Mouse (Mus musculus): ENCODE results near the gene Tnni1.

Tnni1 gene

DNA sequence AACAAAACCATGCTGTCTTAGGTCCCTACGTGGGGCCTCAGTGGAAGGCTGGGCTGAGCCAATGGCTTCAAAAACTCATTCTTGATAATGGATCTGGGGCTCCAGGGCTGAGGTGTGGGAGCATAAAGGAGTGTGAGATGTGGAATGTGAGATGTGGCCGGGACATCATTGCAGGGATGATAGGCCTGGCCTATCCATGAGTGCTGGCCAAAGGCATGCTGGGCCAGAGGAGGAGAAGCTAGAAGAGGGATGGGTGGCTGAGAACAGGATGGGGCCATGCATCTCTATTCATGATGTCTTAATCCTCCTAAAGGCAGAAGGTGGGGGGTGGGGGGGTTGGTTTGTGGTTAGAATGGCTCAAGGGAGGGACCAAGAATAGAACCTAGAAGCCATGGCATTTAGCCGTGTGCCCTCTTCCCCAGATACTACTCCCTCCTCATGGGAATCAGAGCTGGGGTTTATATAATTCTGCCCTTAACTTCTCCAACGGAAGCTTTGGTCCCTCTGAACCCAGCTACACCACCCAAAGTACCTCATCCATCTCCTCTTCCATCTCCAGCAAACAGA lies 11.8 kb upstream of the Tnni1 start:
- DNase-seq: no peak

DNA sequence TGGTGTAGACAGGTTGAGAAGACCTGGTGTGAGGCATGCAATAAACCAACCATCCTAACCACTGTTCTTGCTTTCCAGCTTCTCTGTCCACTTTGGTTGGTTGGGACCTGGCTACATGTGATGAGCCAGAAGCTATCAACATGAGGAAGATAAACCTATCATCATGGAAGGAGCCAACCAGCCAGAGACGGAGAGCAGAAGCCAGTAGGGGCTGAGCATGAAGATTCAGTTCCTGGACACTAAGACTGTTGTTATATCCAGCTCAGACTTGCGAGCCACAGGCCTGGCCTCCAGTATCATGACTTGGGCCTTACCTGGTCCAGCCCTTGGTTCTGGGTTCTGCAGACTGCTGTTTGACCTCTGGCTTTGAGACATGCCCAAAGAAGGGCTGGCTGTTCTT lies 10.8 kb upstream of the Tnni1 start:
- DNase-seq: no peak

DNA sequence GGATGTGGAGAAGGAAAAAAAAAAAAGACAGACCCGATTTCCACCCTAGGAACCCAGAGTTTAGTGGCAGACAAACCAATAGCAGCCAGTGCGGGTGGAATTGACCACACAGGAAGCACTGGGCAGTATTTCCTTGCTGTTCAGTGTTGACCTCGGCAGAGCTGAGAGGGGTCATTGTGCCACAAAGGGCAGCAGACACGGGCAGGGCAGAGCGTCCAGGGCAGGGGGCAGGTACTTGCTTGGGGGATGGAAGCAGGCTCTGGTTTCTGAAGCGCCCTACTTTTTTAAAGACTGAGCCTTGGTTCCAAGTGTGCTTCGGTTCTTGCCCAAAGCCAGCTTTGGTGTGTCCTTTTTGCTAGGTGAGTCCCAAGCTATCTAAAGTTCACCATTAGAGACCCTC lies 9.0 kb upstream of the Tnni1 start:
- no peak for DNase-seq

DNA sequence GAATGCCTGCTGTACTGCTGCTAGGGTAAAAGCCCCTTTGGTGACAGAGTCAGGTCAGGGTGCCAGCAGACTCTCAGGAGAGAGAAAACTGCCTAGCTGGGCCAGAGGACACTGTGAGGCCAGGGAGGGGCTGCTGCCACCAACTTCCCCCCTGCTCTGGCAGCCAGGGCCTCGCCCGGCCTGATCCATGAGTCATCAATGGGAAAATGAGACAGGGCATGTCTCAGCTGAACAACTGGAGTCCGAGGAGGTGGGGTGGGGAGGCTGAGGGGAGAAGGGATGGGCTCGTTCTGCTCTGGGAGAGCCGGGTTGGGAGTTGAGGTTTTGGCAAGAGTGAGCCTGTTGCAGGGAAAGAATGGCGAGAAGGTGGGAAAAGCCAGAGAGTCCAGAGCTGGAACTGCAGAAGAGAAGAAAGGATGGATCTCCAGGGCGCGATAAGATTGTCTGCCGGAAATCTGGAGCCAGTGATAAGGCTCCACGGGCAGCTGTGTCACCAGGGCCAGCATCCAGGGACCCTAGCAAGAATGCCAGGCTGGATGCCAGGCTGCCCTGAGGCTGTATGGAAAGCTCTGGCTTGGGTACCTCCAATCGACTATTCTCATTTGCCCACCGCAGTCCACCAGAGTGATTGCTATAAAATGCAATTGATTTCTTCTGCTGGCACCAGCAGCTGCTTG lies 8.2 kb upstream of the Tnni1 start:
- DNase-seq: no peak

- DNase-seq: no peak
Observed at GRCm38 (mm10) chr1:135771573-135771970, 7.7 kb upstream of the Tnni1 start.

DNA sequence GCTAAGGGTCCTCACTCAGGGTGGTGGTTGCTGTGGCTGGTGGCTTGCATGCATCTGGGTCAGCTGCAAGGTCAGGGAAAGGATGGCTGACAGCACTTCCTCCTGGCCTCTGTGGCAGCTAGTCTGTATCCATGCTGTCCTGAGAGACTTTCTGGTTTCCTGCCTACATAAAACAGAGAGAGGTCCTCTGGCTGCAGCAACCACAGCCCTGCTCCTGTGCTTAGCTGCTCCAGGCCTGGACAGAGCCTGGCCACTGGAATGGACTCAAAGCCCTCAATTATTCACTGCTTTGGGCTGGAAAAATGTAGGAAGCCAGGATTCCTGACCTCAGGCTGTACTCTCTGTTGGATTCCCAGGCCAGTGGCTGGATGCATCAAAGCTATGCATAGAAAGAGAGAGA lies 2.6 kb upstream of the Tnni1 start:
- DNase-seq: no peak

DNA sequence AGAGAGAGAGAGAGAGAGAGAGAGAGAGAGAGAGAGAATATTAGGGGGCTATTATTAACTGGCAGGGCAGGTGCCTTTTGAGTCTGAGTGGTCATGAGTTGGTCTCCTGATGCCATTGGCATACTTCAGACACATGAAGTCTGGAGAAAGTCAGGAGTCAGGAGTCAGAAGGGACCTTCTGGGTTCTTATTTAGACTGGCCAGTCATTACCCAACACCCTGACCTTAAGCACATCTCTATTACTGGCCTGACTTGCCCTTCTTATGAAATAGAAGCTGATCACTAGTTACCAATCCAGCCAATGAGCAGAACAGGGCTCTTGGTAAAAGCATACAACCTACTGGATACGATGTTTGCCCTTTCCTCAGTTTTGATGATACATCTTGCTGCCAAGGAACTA lies 2.2 kb upstream of the Tnni1 start:
- no peak for DNase-seq

DNA sequence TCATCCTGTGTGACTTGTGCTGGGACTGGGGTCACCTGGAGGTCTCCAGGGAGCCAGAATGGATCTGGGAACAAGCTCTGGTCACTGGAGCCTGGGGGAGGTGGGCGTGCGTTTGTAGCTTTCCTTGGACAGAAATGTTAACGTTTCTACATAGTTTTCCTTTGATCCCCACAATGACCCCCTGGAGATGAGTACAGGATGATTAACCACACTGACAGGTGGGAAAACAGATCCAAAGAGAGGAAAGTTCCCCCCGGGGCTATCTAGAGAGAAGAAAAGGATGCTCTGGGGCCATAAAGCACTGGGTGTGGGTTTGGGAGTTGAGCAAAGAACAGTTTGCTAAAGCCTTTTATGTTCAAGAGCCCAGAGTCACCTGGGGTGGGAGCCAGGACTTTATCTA lies 1.4 kb downstream of the Tnni1 start:
- DNase-seq: no peak

GRCm38 (mm10) chr1:135781220-135781619 lies 2.0 kb downstream of the Tnni1 start:
- DNase-seq: peak; percentile 81

DNA sequence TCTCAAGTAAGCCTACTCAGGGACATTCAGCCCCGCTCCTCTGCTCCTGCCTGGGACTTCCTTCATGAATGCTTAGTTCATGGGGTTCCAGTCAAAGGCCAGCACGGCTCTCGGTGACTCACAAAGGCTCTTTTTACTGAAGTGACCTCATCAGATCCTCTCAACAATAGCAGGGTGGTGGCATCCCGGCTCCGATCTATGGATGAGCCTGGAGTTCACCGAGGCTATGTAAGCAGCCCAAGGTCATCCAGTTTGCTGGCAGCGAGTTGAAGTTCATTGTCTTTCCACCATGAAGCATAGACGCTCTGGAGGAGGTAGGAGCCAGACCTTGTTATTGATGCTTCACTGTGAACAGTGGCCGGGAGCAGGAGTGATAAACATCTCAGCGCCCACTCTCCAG lies 3.6 kb downstream of the Tnni1 start:
- DNase-seq: no peak

DNA sequence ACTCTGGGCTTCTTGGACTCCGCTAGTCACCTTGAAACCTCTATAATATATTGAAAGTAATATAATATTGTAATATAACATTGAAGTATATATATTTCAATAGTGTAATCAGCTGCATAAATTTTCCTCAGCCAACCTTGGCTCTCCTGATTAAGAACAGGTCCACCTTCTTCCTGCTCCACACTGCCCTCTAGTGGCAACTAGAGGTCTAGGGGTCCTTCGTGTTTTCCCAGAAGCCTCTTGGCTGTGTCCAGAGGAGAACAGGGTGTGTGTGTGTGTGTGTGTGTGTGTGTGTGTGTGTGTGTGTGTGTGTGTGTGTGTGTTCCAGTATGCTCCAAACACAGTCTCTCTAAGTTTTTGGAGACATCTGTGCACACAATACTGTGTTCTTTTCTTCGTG lies 8.6 kb downstream of the Tnni1 start:
- DNase-seq: peak; percentile 79

GRCm38 (mm10) chr1:135788708-135789107 lies 9.5 kb downstream of the Tnni1 start:
- DNase-seq: peak; percentile 50

DNA sequence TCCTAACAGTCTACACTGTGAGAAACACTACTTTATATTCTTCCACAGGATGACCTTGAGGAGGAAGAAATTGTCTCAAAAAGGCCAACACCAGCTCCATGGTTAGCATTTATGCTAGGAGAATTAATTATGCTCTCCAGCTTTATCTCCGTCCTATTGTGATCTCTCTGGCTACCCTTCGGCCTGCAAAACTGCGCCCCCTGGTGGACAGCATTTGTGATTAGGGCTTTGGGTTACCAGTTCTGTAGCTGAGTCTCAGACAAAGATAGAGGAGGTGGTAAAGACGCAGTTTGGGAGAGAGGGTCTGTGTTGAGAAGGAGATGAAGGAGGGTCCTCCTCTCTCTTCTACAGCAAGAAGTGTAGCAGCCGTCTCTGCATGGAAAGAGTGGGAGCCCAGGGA lies 10.6 kb downstream of the Tnni1 start:
- DNase-seq: peak; percentile 72

- no peak for DNase-seq
Observed at GRCm38 (mm10) chr1:135792143-135792939, 13.1 kb downstream of the Tnni1 start.

GRCm38 (mm10) chr1:135793370-135794215 lies 14.4 kb downstream of the Tnni1 start:
- DNase-seq: no peak

- no peak for DNase-seq
Observed at GRCm38 (mm10) chr1:135794216-135795134, 15.2 kb downstream of the Tnni1 start.

DNA sequence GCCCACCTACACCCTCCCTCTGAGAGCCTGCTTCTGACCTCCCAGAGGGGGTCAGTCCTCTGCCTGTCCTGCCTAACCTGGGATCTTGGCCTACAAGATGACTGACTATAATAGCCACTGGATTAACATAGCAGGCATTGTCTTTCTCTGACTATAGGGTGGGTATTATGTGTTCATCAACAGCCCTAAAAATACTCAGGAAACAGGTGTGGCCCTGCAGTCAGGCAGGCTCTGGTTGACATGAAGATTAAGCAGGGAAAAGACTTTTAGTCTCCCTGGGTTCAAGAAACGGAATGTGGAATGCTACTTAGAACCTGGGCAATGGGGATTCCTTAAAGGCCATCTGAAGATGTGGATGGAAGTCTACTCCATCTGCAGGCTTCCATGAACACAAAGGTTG lies 19.3 kb downstream of the Tnni1 start:
- no peak for DNase-seq

GRCm38 (mm10) chr1:135799109-135799627 lies 19.9 kb downstream of the Tnni1 start:
- no peak for DNase-seq

GRCm38 (mm10) chr1:135800192-135800950 lies 21.1 kb downstream of the Tnni1 start:
- DNase-seq: no peak

- DNase-seq: no peak
Observed at GRCm38 (mm10) chr1:135807546-135807945, 28.3 kb downstream of the Tnni1 start.

DNA sequence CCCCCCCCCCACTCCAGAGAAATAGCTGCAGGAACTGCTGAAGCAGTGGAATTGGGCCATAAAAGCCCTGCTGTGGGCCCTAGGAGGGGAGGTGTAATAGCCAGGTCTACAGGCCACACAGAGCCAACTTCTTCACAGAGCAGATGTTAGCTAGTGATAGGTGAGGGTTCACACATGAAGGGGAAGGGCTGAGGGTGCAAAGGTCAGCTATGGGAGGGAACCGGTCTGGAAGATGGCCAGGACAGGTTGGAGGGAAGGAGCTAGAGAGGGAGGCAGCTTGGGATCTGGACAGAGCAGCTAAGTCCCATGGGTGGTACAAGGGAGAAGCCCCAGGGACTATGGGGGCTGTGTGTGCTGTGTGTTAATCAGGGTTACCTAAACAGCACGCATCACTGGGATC lies 30.9 kb downstream of the Tnni1 start:
- DNase-seq: peak; percentile 64
